Mouse (Mus musculus) heart, embryonic 15.5 days (tissue): ENCODE data around the gene Top2a. TPM values are rescaled to one million over a fixed set of nuclear protein-coding genes. Genes with fewer than 3 reads are reported as not detected.
"Not testable (repeated sequence)": the region's sequence is repeated elsewhere in the genome, so short reads cannot be mapped to it uniquely, and the experiment has no call there.

ENCODE experiments used
- ATAC-seq: fragments of 200-750 bp; cut with Nextera tagmentation; replicated peaks from 2 replicates; pipeline ENCODE4 v1.8.0; 2017; ENCODE audit warnings: low read depth, moderate TSS enrichment; ENCODE audit not compliant: insufficient number of reproducible peaks, insufficient read depth, low FRiP score
- H3K27ac ChIP-seq: fragments of 300-500 bp; sonication (generic); 2 replicates; pipeline ENCODE4 v1.5.1; 2015; ENCODE audit warnings: mild to moderate bottlenecking, inconsistent platforms
- H3K27me3 ChIP-seq: fragments of 300-500 bp; sonication (generic); 2 replicates; pipeline ENCODE4 v1.6.1; 2015; ENCODE audit warnings: inconsistent platforms
- H3K36me3 ChIP-seq: fragments of 300-500 bp; sonication (generic); 2 replicates; pipeline ENCODE4 v1.6.1; 2015; ENCODE audit warnings: mild to moderate bottlenecking, inconsistent platforms
- H3K4me1 ChIP-seq: fragments of 300-500 bp; sonication (generic); replicated peaks from 2 replicates; pipeline ENCODE4 v1.6.1; 2015; ENCODE audit warnings: inconsistent platforms
- H3K4me2 ChIP-seq: fragments of 300-500 bp; sonication (generic); 2 replicates; pipeline ENCODE4 v1.6.1; 2015; ENCODE audit warnings: inconsistent platforms, mild to moderate bottlenecking, moderate library complexity
- H3K4me3 ChIP-seq: fragments of 300-500 bp; sonication (generic); 2 replicates; pipeline ENCODE4 v1.5.1; 2015; ENCODE audit warnings: mild to moderate bottlenecking, inconsistent platforms
- H3K9ac ChIP-seq: fragments of 300-500 bp; sonication (generic); 2 replicates; pipeline ENCODE4 v1.6.1; 2015; ENCODE audit warnings: mild to moderate bottlenecking, inconsistent platforms
- H3K9me3 ChIP-seq: fragments of 300-500 bp; sonication (generic); replicated peaks from 2 replicates; pipeline ENCODE4 v1.6.1; 2016; ENCODE audit warnings: inconsistent platforms
- WGBS: fragments of 180-500 bp; shearing (Covaris S2); methylation state at CpG from one replicate; pipeline ENCODE4 v1.1.7; 2015; ENCODE audit warnings: mixed read lengths; 5-methylcytosine and 5-hydroxymethylcytosine counted together
- polyA plus RNA-seq: library from polyadenylated mRNA; unstranded; fragments of >200 nt; fragmentation: Nextera tagmentation; extraction: Ambion mirVana; gene quantifications from 2 replicates; pipeline ENCODE4 v1.2.1, GENCODE M21; 2015

Top2a gene
- polyA plus RNA-seq, 1 experiment from 2014 or later, result 149 TPM

- no peak overlapping the region for H3K9ac ChIP-seq
- no peak for ATAC-seq
- no peaks in the 10 kb centered on the region for H3K9me3 ChIP-seq
- H3K27me3 ChIP-seq, result no peaks in the 10 kb centered on the region
- peaks cover 94% of the 10 kb centered on the region for H3K36me3 ChIP-seq
- no peak overlapping the region for H3K4me3 ChIP-seq
- no peaks in the 10 kb centered on the region for H3K4me1 ChIP-seq
- 94% methylated on average over 5 of the region's 5 CpGs for WGBS
- H3K4me2 ChIP-seq, result no peak overlapping the region
- H3K27ac ChIP-seq, result no peak overlapping the region
These were observed 13.3 kb downstream of the Top2a start for GRCm38 (mm10) chr11:99010706-99011105.

GRCm38 (mm10) chr11:99010124-99010523 lies 13.9 kb downstream of the Top2a start:
- H3K27me3 ChIP-seq, result no peaks in the 10 kb centered on the region
- H3K27ac ChIP-seq, result no peak overlapping the region
- no peak overlapping the region for H3K4me3 ChIP-seq
- ATAC-seq, result no peak
- no peak overlapping the region for H3K4me2 ChIP-seq
- no peaks in the 10 kb centered on the region for H3K4me1 ChIP-seq
- peaks cover 94% of the 10 kb centered on the region for H3K36me3 ChIP-seq
- 64% methylated on average over 4 of the region's 4 CpGs for WGBS
- no peak overlapping the region for H3K9ac ChIP-seq
- no peaks in the 10 kb centered on the region for H3K9me3 ChIP-seq

GRCm38 (mm10) chr11:99006788-99007187 lies 17.2 kb downstream of the Top2a start:
- Histone ChIP-seq H3K4me1 (no peaks in the 10 kb centered on the region), H3K4me3 (no peak overlapping the region), H3K27me3 (no peaks in the 10 kb centered on the region), H3K36me3 (peaks cover 92% of the 10 kb centered on the region), H3K9ac (no peak overlapping the region), H3K27ac (no peak overlapping the region), H3K9me3 (no peaks in the 10 kb centered on the region), H3K4me2 (no peak overlapping the region)
- no peak for ATAC-seq
- WGBS, result 92% methylated on average over 9 of the region's 9 CpGs

- 92% methylated on average over 11 of the region's 11 CpGs for WGBS
- no peaks in the 10 kb centered on the region for H3K9me3 ChIP-seq
- no peak for ATAC-seq
- H3K9ac ChIP-seq, result no peak overlapping the region
- no peaks in the 10 kb centered on the region for H3K4me1 ChIP-seq
- H3K36me3 ChIP-seq, result peaks cover 92% of the 10 kb centered on the region
- no peak overlapping the region for H3K4me3 ChIP-seq
- no peaks in the 10 kb centered on the region for H3K27me3 ChIP-seq
- no peak overlapping the region for H3K4me2 ChIP-seq
- no peak overlapping the region for H3K27ac ChIP-seq
These were observed 24.7 kb downstream of the Top2a start for GRCm38 (mm10) chr11:98999243-98999642.

- no peaks in the 10 kb centered on the region for H3K4me1 ChIP-seq
- H3K9ac ChIP-seq, result no peak overlapping the region
- no peaks in the 10 kb centered on the region for H3K27me3 ChIP-seq
- no peak overlapping the region for H3K27ac ChIP-seq
- H3K9me3 ChIP-seq, result no peaks in the 10 kb centered on the region
- peaks cover 92% of the 10 kb centered on the region for H3K36me3 ChIP-seq
- no peak overlapping the region for H3K4me2 ChIP-seq
- H3K4me3 ChIP-seq, result no peak overlapping the region
- ATAC-seq, result no peak
These were observed 25.2 kb downstream of the Top2a start for GRCm38 (mm10) chr11:98998776-98999175.

- H3K9me3 ChIP-seq, result no peaks in the 10 kb centered on the region
- H3K36me3 ChIP-seq, result peaks cover 92% of the 10 kb centered on the region
- no peak overlapping the region for H3K27ac ChIP-seq
- H3K4me1 ChIP-seq, result no peaks in the 10 kb centered on the region
- no peaks in the 10 kb centered on the region for H3K27me3 ChIP-seq
- no peak overlapping the region for H3K9ac ChIP-seq
- ATAC-seq, result no peak
- no peak overlapping the region for H3K4me2 ChIP-seq
- H3K4me3 ChIP-seq, result no peak overlapping the region
- 96% methylated on average over 4 of the region's 4 CpGs for WGBS
These were observed 26.3 kb downstream of the Top2a start for GRCm38 (mm10) chr11:98997659-98998058.

GRCm38 (mm10) chr11:98995987-98996386 lies 28.0 kb downstream of the Top2a start:
- Histone ChIP-seq H3K4me2 (no peak overlapping the region), H3K36me3 (peaks cover 91% of the 10 kb centered on the region), H3K9ac (no peak overlapping the region), H3K27me3 (no peaks in the 10 kb centered on the region), H3K9me3 (no peaks in the 10 kb centered on the region), H3K4me1 (no peaks in the 10 kb centered on the region), H3K27ac (no peak overlapping the region), H3K4me3 (no peak overlapping the region)
- 86% methylated on average over 7 of the region's 7 CpGs for WGBS
- no peak for ATAC-seq

GRCm38 (mm10) chr11:98990866-98991265 lies 33.1 kb downstream of the Top2a start:
- H3K4me2 ChIP-seq, result no peak overlapping the region
- H3K27ac ChIP-seq, result no peak overlapping the region
- no peak overlapping the region for H3K4me3 ChIP-seq
- H3K27me3 ChIP-seq, result no peaks in the 10 kb centered on the region
- no peak overlapping the region for H3K9ac ChIP-seq
- H3K9me3 ChIP-seq, result no peaks in the 10 kb centered on the region
- 77% methylated on average over 6 of the region's 6 CpGs for WGBS
- peaks cover 4% of the 10 kb centered on the region; the same call in 1 of the 2 replicates for H3K4me1 ChIP-seq
- ATAC-seq, result no peak
- peaks cover 56% of the 10 kb centered on the region for H3K36me3 ChIP-seq

- not testable (repeated sequence) for H3K27ac ChIP-seq, H3K27me3 ChIP-seq, H3K4me3 ChIP-seq, H3K9me3 ChIP-seq, H3K4me2 ChIP-seq, H3K9ac ChIP-seq, ATAC-seq
- Histone ChIP-seq H3K4me1 (peaks cover 17% of the 10 kb centered on the region), H3K36me3 (peaks cover 30% of the 10 kb centered on the region)
- 95% methylated on average over 6 of the region's 6 CpGs for WGBS
These were observed 35.7 kb downstream of the Top2a start for GRCm38 (mm10) chr11:98988260-98988659.

- H3K27ac ChIP-seq, result peak overlapping the region; percentile 60
These were observed 38.4 kb downstream of the Top2a start for GRCm38 (mm10) chr11:98985542-98985941.

GRCm38 (mm10) chr11:98983551-98983950 lies 40.4 kb downstream of the Top2a start:
- no peak for ATAC-seq
- Histone ChIP-seq H3K9me3 (no peaks in the 10 kb centered on the region), H3K4me1 (peaks cover 39% of the 10 kb centered on the region), H3K27ac (no peak overlapping the region), H3K27me3 (peaks cover 13% of the 10 kb centered on the region), H3K4me2 (peak overlapping the region; percentile 100), H3K4me3 (peak overlapping the region; percentile 66), H3K36me3 (0 out of 2 replicates have a peak, but pooled peaks cover under 1% of the 10 kb centered on the region), H3K9ac (peak overlapping the region; percentile 18)
- WGBS, result 34% methylated on average over 8 of the region's 8 CpGs

More at GRCm38 (mm10) chr11:98985542-98985941, 38.4 kb downstream of the Top2a start:
- Histone ChIP-seq H3K27me3 (peaks cover 8% of the 10 kb centered on the region), H3K36me3 (peaks cover 6% of the 10 kb centered on the region; the same call in 1 of the 2 replicates), H3K4me1 (peaks cover 39% of the 10 kb centered on the region), H3K4me2 (peak overlapping the region; percentile 1; the same call in 1 of the 2 replicates), H3K9me3 (no peaks in the 10 kb centered on the region), H3K4me3 (no peak overlapping the region), H3K9ac (no peak overlapping the region)
- ATAC-seq, result peak; percentile 66
- 57% methylated on average over 7 of the region's 7 CpGs for WGBS

- H3K27ac ChIP-seq, result peak within 1 kb of the TSS; percentile 48; the same call in 1 of the 2 replicates
- H3K4me2 ChIP-seq, result peak within 1 kb of the TSS; percentile 100
- no peaks in the 10 kb centered on the region for H3K9me3 ChIP-seq
- peak within 1 kb of the TSS; percentile 71 for H3K9ac ChIP-seq
- H3K36me3 ChIP-seq, result no peaks in the 10 kb centered on the region
- H3K4me3 ChIP-seq, result peak within 1 kb of the TSS; percentile 66
- ATAC-seq, result no peak
- H3K27me3 ChIP-seq, result peaks cover 13% of the 10 kb centered on the region
- peaks cover 39% of the 10 kb centered on the region for H3K4me1 ChIP-seq
- 2% methylated on average over 28 of the region's 28 CpGs for WGBS
These were observed 41.2 kb downstream of the Top2a start, which contains the start of gene Gjd3 for GRCm38 (mm10) chr11:98982773-98983133. Gjd3 (minus strand) TSS chr11:98983016.
